Mouse (Mus musculus): ENCODE results near the gene Maml2. TPM values are rescaled to one million over a fixed set of nuclear protein-coding genes. Genes with fewer than 3 reads are reported as not detected.

Maml2 gene
- total RNA-seq, 1 experiment, result 1.9 TPM

- H3K27ac ChIP-seq (ENCODE audit: insufficient read depth, low read depth, low read length, poor library complexity, severe bottlenecking), result no peak overlapping the region
- H3K36me3 ChIP-seq (ENCODE audit: control insufficient read depth, insufficient read depth, low read length, poor library complexity, severe bottlenecking), result no peaks in the 10 kb centered on the region
- in situ Hi-C loops (cut with MboI; ENCODE audit: low sequenced_read_pairs in 2 of 2, unreplicated experiment in 2 of 2), result no loop called here
- H3K9ac ChIP-seq (ENCODE audit: insufficient read depth, low read depth, low read length, poor library complexity, severe bottlenecking), result no peak overlapping the region
- no peak overlapping the region for H3K4me3 ChIP-seq (ENCODE audit: insufficient read depth in 1 of 2, low read depth in 1 of 2, low read length in 2 of 2, poor library complexity in 1 of 2, severe bottlenecking in 1 of 2)
- no peaks in the 10 kb centered on the region for H3K9me3 ChIP-seq (ENCODE audit: control insufficient read depth, insufficient read depth, low read depth, low read length)
- TF ChIP-seq MAFK (IDR thresholded peaks at IDR 0.05; ENCODE audit: insufficient read depth, low read depth, low read length) (no peak), ZNF384 (IDR thresholded peaks at IDR 0.05; ENCODE audit: low read depth, low read length) (no peak), ZC3H11A (IDR thresholded peaks at IDR 0.05; ENCODE audit: borderline replicate concordance, low read depth, low read length) (no peak), CHD2 (IDR thresholded peaks at IDR 0.05; ENCODE audit: low read depth, low read length) (no peak)
- DNase-seq (ENCODE audit: low read depth, low spot score), result no peak
- peaks cover 0 to 6% of the 10 kb centered on the region in 2 experiments; a peak in 1 of 4 replicates for H3K4me1 ChIP-seq (ENCODE audit: control insufficient read depth in 2 of 2, insufficient read depth in 2 of 2, low read length in 2 of 2, poor library complexity in 1 of 2)
Measured at GRCm38 (mm10) chr9:13616383-13617009, 318.7 kb downstream of the Maml2 start.

- Histone ChIP-seq H3K9me3 (ENCODE audit: control insufficient read depth, insufficient read depth, low read depth, low read length) (no peaks in the 10 kb centered on the region), H3K4me3 (ENCODE audit: insufficient read depth in 1 of 2, low read depth in 1 of 2, low read length in 2 of 2, poor library complexity in 1 of 2, severe bottlenecking in 1 of 2) (no peak overlapping the region), H3K9ac (ENCODE audit: insufficient read depth, low read depth, low read length, poor library complexity, severe bottlenecking) (no peak overlapping the region), H3K4me1 (ENCODE audit: control insufficient read depth in 2 of 2, insufficient read depth in 2 of 2, low read length in 2 of 2, poor library complexity in 1 of 2) (no peaks in the 10 kb centered on the region; a peak in 1 of 4 replicates), H3K36me3 (ENCODE audit: control insufficient read depth, insufficient read depth, low read length, poor library complexity, severe bottlenecking) (no peaks in the 10 kb centered on the region), H3K27ac (ENCODE audit: insufficient read depth, low read depth, low read length, poor library complexity, severe bottlenecking) (no peak overlapping the region)
- in situ Hi-C loops (cut with MboI; ENCODE audit: low sequenced_read_pairs in 2 of 2, unreplicated experiment in 2 of 2), result no loop called here
- TF ChIP-seq ZC3H11A (IDR thresholded peaks at IDR 0.05; ENCODE audit: borderline replicate concordance, low read depth, low read length) (no peak), CHD2 (IDR thresholded peaks at IDR 0.05; ENCODE audit: low read depth, low read length) (no peak), MAFK (IDR thresholded peaks at IDR 0.05; ENCODE audit: insufficient read depth, low read depth, low read length) (no peak)
- DNase-seq (ENCODE audit: low read depth, low spot score), result no peak
Measured at GRCm38 (mm10) chr9:13620794-13621193, 323.0 kb downstream of the Maml2 start.

- in situ Hi-C loops (cut with MboI; ENCODE audit: low sequenced_read_pairs in 2 of 2, unreplicated experiment in 2 of 2), result no loop called here
- Histone ChIP-seq H3K4me3 (ENCODE audit: insufficient read depth in 1 of 2, low read depth in 1 of 2, low read length in 2 of 2, poor library complexity in 1 of 2, severe bottlenecking in 1 of 2) (no peak overlapping the region), H3K4me1 (ENCODE audit: control insufficient read depth in 2 of 2, insufficient read depth in 2 of 2, low read length in 2 of 2, poor library complexity in 1 of 2) (no peaks in the 10 kb centered on the region), H3K9ac (ENCODE audit: insufficient read depth, low read depth, low read length, poor library complexity, severe bottlenecking) (no peak overlapping the region), H3K27ac (ENCODE audit: insufficient read depth, low read depth, low read length, poor library complexity, severe bottlenecking) (no peak overlapping the region), H3K9me3 (ENCODE audit: control insufficient read depth, insufficient read depth, low read depth, low read length) (no peaks in the 10 kb centered on the region), H3K36me3 (ENCODE audit: control insufficient read depth, insufficient read depth, low read length, poor library complexity, severe bottlenecking) (no peaks in the 10 kb centered on the region)
- TF ChIP-seq MAFK (IDR thresholded peaks at IDR 0.05; ENCODE audit: insufficient read depth, low read depth, low read length) (no peak), CHD2 (IDR thresholded peaks at IDR 0.05; ENCODE audit: low read depth, low read length) (no peak), ZNF384 (IDR thresholded peaks at IDR 0.05; ENCODE audit: low read depth, low read length) (no peak)
- DNase-seq (ENCODE audit: low read depth, low spot score), result no peak
Measured at GRCm38 (mm10) chr9:13621941-13622340, 324.2 kb downstream of the Maml2 start.

- Histone ChIP-seq H3K4me1 (ENCODE audit: control insufficient read depth in 2 of 2, insufficient read depth in 2 of 2, low read length in 2 of 2, poor library complexity in 1 of 2) (no peaks in the 10 kb centered on the region), H3K9me3 (ENCODE audit: control insufficient read depth, insufficient read depth, low read depth, low read length) (no peaks in the 10 kb centered on the region), H3K27ac (ENCODE audit: insufficient read depth, low read depth, low read length, poor library complexity, severe bottlenecking) (no peak overlapping the region), H3K4me3 (ENCODE audit: insufficient read depth in 1 of 2, low read depth in 1 of 2, low read length in 2 of 2, poor library complexity in 1 of 2, severe bottlenecking in 1 of 2) (no peak overlapping the region), H3K36me3 (ENCODE audit: control insufficient read depth, insufficient read depth, low read length, poor library complexity, severe bottlenecking) (no peaks in the 10 kb centered on the region), H3K9ac (ENCODE audit: insufficient read depth, low read depth, low read length, poor library complexity, severe bottlenecking) (no peak overlapping the region)
- no peak for DNase-seq (ENCODE audit: low read depth, low spot score)
- in situ Hi-C loops (cut with MboI; ENCODE audit: low sequenced_read_pairs in 2 of 2, unreplicated experiment in 2 of 2), result no loop called here
- TF ChIP-seq ZC3H11A (IDR thresholded peaks at IDR 0.05; ENCODE audit: borderline replicate concordance, low read depth, low read length), result no peak
- TF ChIP-seq ZNF384 (IDR thresholded peaks at IDR 0.05; ENCODE audit: low read depth, low read length), result no peak
- no peak for TF ChIP-seq MAFK (IDR thresholded peaks at IDR 0.05; ENCODE audit: insufficient read depth, low read depth, low read length)
- TF ChIP-seq CHD2 (IDR thresholded peaks at IDR 0.05; ENCODE audit: low read depth, low read length), result no peak
- no peak for TF ChIP-seq HCFC1 (IDR thresholded peaks at IDR 0.05; ENCODE audit: borderline replicate concordance, insufficient read depth, low read length)
Measured at GRCm38 (mm10) chr9:13622426-13622825, 324.7 kb downstream of the Maml2 start.

GRCm38 (mm10) chr9:13623892-13624422, 326.2 kb downstream of the Maml2 start:
- TF ChIP-seq ZC3H11A (IDR thresholded peaks at IDR 0.05; ENCODE audit: borderline replicate concordance, low read depth, low read length) (no peak), ZNF384 (IDR thresholded peaks at IDR 0.05; ENCODE audit: low read depth, low read length) (no peak), CHD2 (IDR thresholded peaks at IDR 0.05; ENCODE audit: low read depth, low read length) (no peak), HCFC1 (IDR thresholded peaks at IDR 0.05; ENCODE audit: borderline replicate concordance, insufficient read depth, low read length) (no peak), MAFK (IDR thresholded peaks at IDR 0.05; ENCODE audit: insufficient read depth, low read depth, low read length) (no peak)
- no peaks in the 10 kb centered on the region for H3K36me3 ChIP-seq (ENCODE audit: control insufficient read depth, insufficient read depth, low read length, poor library complexity, severe bottlenecking)
- no peak overlapping the region for H3K4me3 ChIP-seq (ENCODE audit: insufficient read depth in 1 of 2, low read depth in 1 of 2, low read length in 2 of 2, poor library complexity in 1 of 2, severe bottlenecking in 1 of 2)
- no peak overlapping the region for H3K9ac ChIP-seq (ENCODE audit: insufficient read depth, low read depth, low read length, poor library complexity, severe bottlenecking)
- no peak overlapping the region for H3K27ac ChIP-seq (ENCODE audit: insufficient read depth, low read depth, low read length, poor library complexity, severe bottlenecking)
- H3K4me1 ChIP-seq (ENCODE audit: control insufficient read depth in 2 of 2, insufficient read depth in 2 of 2, low read length in 2 of 2, poor library complexity in 1 of 2), result no peaks in the 10 kb centered on the region
- in situ Hi-C loops (cut with MboI; ENCODE audit: low sequenced_read_pairs in 2 of 2, unreplicated experiment in 2 of 2), result no loop called here
- no peak for DNase-seq (ENCODE audit: low read depth, low spot score)
- no peaks in the 10 kb centered on the region for H3K9me3 ChIP-seq (ENCODE audit: control insufficient read depth, insufficient read depth, low read depth, low read length)
